In genomic region chr5:28195473-28195872, GRCm38 (mm10) we compare ENCODE assay signal across 25 mouse cellular contexts. TPM values are rescaled to one million over a fixed set of nuclear protein-coding genes. Genes with fewer than 3 reads are reported as not detected.
DNase-seq lines count a peak whose midpoint lies in the region; ATAC-seq lines count a peak whose summit lies in the region.
"Had no signal": no experiment of that assay in that cellular context is flagged by ENCODE, and none has a peak within 500 bp of the region (broad histone marks: within the 10 kb centered on the region; RNA-seq: fewer than 3 reads in every experiment).

No protein-coding gene starts in this region.

- peak overlapping the region; percentile 26; the same call in 1 of the 2 replicates for H3K27ac ChIP-seq in hindbrain, embryonic 10.5 days
- H3K27ac ChIP-seq in hindbrain, embryonic 16.5 days (ENCODE audit: low read depth, low read length): no peak overlapping the region
- H3K27ac ChIP-seq in midbrain, embryonic 13.5 days: no peak overlapping the region
- no peak overlapping the region for H3K27ac ChIP-seq in midbrain, embryonic 10.5 days (replicated peaks)
- H3K27ac ChIP-seq: embryonic facial prominence, embryonic 10.5 days; embryonic facial prominence, embryonic 12.5 days; forebrain, embryonic 13.5 days; forebrain, embryonic 15.5 days had no signal

- peaks cover 49% of the 10 kb centered on the region for H3K27me3 ChIP-seq in hindbrain, embryonic 10.5 days (ENCODE audit: insufficient read depth, poor library complexity, severe bottlenecking)
- H3K27me3 ChIP-seq in hindbrain, embryonic 16.5 days (replicated peaks; ENCODE audit: control insufficient read depth, insufficient read depth, low read length): no peaks in the 10 kb centered on the region
- peaks cover 17% of the 10 kb centered on the region for H3K27me3 ChIP-seq in midbrain, embryonic 13.5 days
- peaks cover 71% of the 10 kb centered on the region for H3K27me3 ChIP-seq in midbrain, embryonic 10.5 days (ENCODE audit: low read depth, poor library complexity, severe bottlenecking)

- peak; percentile 55 to 57 for DNase-seq in cerebellum, postnatal 10 days
- DNase-seq in hindbrain, embryonic 10.5 days (ENCODE audit: low spot score): no peak
- DNase-seq in midbrain, embryonic 10.5 days (ENCODE audit: low spot score): no peak
- DNase-seq: adrenal gland, adult 8-10 months; adrenal gland, postnatal 14 days; adrenal gland, postnatal 36 days; B cell, adult 2 months; cerebellum, adult 11 months; cerebellum, adult 18-20 months; cerebellum, adult 8-10 months; cerebellum, adult 9-11 months; cerebellum, postnatal 25 days; forebrain, postnatal 0 days had no signal

- H3K9ac ChIP-seq in hindbrain, embryonic 16.5 days (ENCODE audit: low read depth, low read length): no peak overlapping the region
- no peak overlapping the region for H3K9ac ChIP-seq in midbrain, embryonic 13.5 days (replicated peaks)
- H3K9ac ChIP-seq: embryonic facial prominence, embryonic 12.5 days; forebrain, embryonic 13.5 days; forebrain, embryonic 15.5 days; forebrain, postnatal 0 days had no signal

- H3K36me3 ChIP-seq in hindbrain, embryonic 10.5 days: peaks cover 4% of the 10 kb centered on the region
- no peaks in the 10 kb centered on the region for H3K36me3 ChIP-seq in hindbrain, embryonic 16.5 days (ENCODE audit: control insufficient read depth, insufficient read depth, low read length)
- H3K36me3 ChIP-seq in midbrain, embryonic 13.5 days: no peaks in the 10 kb centered on the region
- H3K36me3 ChIP-seq in midbrain, embryonic 10.5 days: peaks cover 10% of the 10 kb centered on the region; the same call in 1 of the 2 replicates
- H3K36me3 ChIP-seq: embryonic facial prominence, embryonic 10.5 days; embryonic facial prominence, embryonic 12.5 days; forebrain, embryonic 15.5 days; G1E had no signal

- no peak for ATAC-seq in cerebellum, adult (ENCODE audit: insufficient number of reproducible peaks, low FRiP score, low TSS enrichment)
- ATAC-seq in hindbrain, embryonic 16.5 days: no peak
- 0 out of 2 replicates have a peak, but pooled peaks have one; percentile 5 for ATAC-seq in midbrain, embryonic 13.5 days
- ATAC-seq: activated CD4-positive, CD25-positive, alpha-beta regulatory T cell, adult 4 months; CD4-positive, CD25-positive, alpha-beta regulatory T cell, adult 4 months; forebrain, embryonic 13.5 days; forebrain, embryonic 15.5 days; forebrain, postnatal 0 days; Patski had no signal

- WGBS in hindbrain, embryonic 10.5 days: 64% methylated on average over 2 of the region's 2 CpGs
- WGBS in hindbrain, embryonic 16.5 days: 63% methylated on average over 2 of the region's 2 CpGs
- WGBS in midbrain, embryonic 13.5 days: 47% methylated on average over 2 of the region's 2 CpGs
- WGBS in midbrain, embryonic 10.5 days: 60% methylated on average over 2 of the region's 2 CpGs

- H3K4me3 ChIP-seq in hindbrain, embryonic 10.5 days: no peak overlapping the region
- H3K4me3 ChIP-seq in hindbrain, embryonic 16.5 days (ENCODE audit: low read length): no peak overlapping the region
- H3K4me3 ChIP-seq in midbrain, embryonic 13.5 days (replicated peaks): no peak overlapping the region
- no peak overlapping the region for H3K4me3 ChIP-seq in midbrain, embryonic 10.5 days
- H3K4me3 ChIP-seq: embryonic facial prominence, embryonic 10.5 days; embryonic facial prominence, embryonic 12.5 days; forebrain, embryonic 13.5 days; forebrain, embryonic 15.5 days had no signal

- H3K9me3 ChIP-seq in hindbrain, embryonic 10.5 days: no peaks in the 10 kb centered on the region
- no peaks in the 10 kb centered on the region for H3K9me3 ChIP-seq in hindbrain, embryonic 16.5 days (ENCODE audit: control insufficient read depth, low read length)
- H3K9me3 ChIP-seq in midbrain, embryonic 13.5 days: no peaks in the 10 kb centered on the region
- no peaks in the 10 kb centered on the region for H3K9me3 ChIP-seq in midbrain, embryonic 10.5 days (replicated peaks)
- H3K9me3 ChIP-seq: embryonic facial prominence, embryonic 10.5 days; embryonic facial prominence, embryonic 12.5 days; forebrain, embryonic 13.5 days; forebrain, embryonic 15.5 days; G1E had no signal

- peaks cover 60% of the 10 kb centered on the region for H3K4me1 ChIP-seq in hindbrain, embryonic 10.5 days (replicated peaks)
- H3K4me1 ChIP-seq in hindbrain, embryonic 16.5 days (ENCODE audit: control insufficient read depth, insufficient read depth, low read depth, low read length): peaks cover 5% of the 10 kb centered on the region; the same call in 1 of the 2 replicates
- H3K4me1 ChIP-seq in midbrain, embryonic 13.5 days (replicated peaks): peaks cover 36% of the 10 kb centered on the region
- H3K4me1 ChIP-seq in midbrain, embryonic 10.5 days: peaks cover 88% of the 10 kb centered on the region
- H3K4me1 ChIP-seq: embryonic facial prominence, embryonic 12.5 days; forebrain, embryonic 13.5 days; forebrain, embryonic 15.5 days had no signal

- no peak overlapping the region for H3K4me2 ChIP-seq in hindbrain, embryonic 16.5 days (ENCODE audit: low read length)
- no peak overlapping the region for H3K4me2 ChIP-seq in midbrain, embryonic 13.5 days (replicated peaks)
- H3K4me2 ChIP-seq: embryonic facial prominence, embryonic 12.5 days; forebrain, embryonic 13.5 days; forebrain, embryonic 15.5 days had no signal

RNA-seq across cellular contexts. Expression of gene En2, which starts 30.0 kb away (rescaled TPM):
- 0.50 and 0.88 TPM in 2 replicates for polyA plus RNA-seq in hindbrain, embryonic 10.5 days (2016; fragmentation: Nextera tagmentation; extraction: Ambion mirVana)
- 0.40 and 0.55 TPM in 2 replicates for polyA plus RNA-seq in hindbrain, embryonic 16.5 days (2015; fragmentation: Nextera tagmentation; extraction: Ambion mirVana)
- 1.9 and 2.2 TPM in 2 replicates for polyA plus RNA-seq in midbrain, embryonic 13.5 days (2015; fragmentation: Nextera tagmentation; extraction: Ambion mirVana)
- polyA plus RNA-seq in midbrain, embryonic 10.5 days (2016; fragmentation: Nextera tagmentation; extraction: Ambion mirVana): 0.84 and 1.1 TPM in 2 replicates
- polyA plus RNA-seq: activated CD4-positive, CD25-positive, alpha-beta regulatory T cell, adult 4 months; CD4-positive, CD25-positive, alpha-beta regulatory T cell, adult 4 months; embryonic facial prominence, embryonic 10.5 days; embryonic facial prominence, embryonic 12.5 days; embryonic facial prominence, embryonic 14.5 days; forebrain, embryonic 15.5 days; forebrain, postnatal 0 days; G1E had no signal

RNA-seq across cellular contexts. Expression of gene Cnpy1, which starts 50.1 kb away (rescaled TPM):
- polyA plus RNA-seq in hindbrain, embryonic 10.5 days (2016; fragmentation: Nextera tagmentation; extraction: Ambion mirVana): 46.7 and 69.8 TPM in 2 replicates
- 25.0 and 35.3 TPM in 2 replicates for polyA plus RNA-seq in hindbrain, embryonic 16.5 days (2015; fragmentation: Nextera tagmentation; extraction: Ambion mirVana)
- 85.5 and 90.2 TPM in 2 replicates for polyA plus RNA-seq in midbrain, embryonic 13.5 days (2015; fragmentation: Nextera tagmentation; extraction: Ambion mirVana)
- polyA plus RNA-seq in midbrain, embryonic 10.5 days (2016; fragmentation: Nextera tagmentation; extraction: Ambion mirVana): 95.4 and 137 TPM in 2 replicates
- polyA plus RNA-seq: activated CD4-positive, CD25-positive, alpha-beta regulatory T cell, adult 4 months; CD4-positive, CD25-positive, alpha-beta regulatory T cell, adult 4 months; G1E; Patski had no signal

Comparison
In these comparisons a context has a peak if more than half of its experiments do, and no peak if none do; other contexts are left out.
1. DNase-seq: peak in cerebellum, postnatal 10 days (2 of 2); none in hindbrain, embryonic 10.5 days (single experiment) and midbrain, embryonic 10.5 days (single experiment).